Mouse (Mus musculus): ENCODE measurements around the gene Ankrd55. TPM values are rescaled to one million over a fixed set of nuclear protein-coding genes. Genes with fewer than 3 reads are reported as not detected.

The Ankrd55 gene
- 0.36 and 0.53 TPM in 2 replicates for polyA plus RNA-seq (2012; rRNA removed; ENCODE audit: low replicate concordance)

GRCm38 (mm10) chr13:112288225-112289178 is at the start of gene Ankrd55:
TSS of gene Ankrd55 (plus strand) at chr13:112288451.

Other genes starting within 250 kb of the Ankrd55 start
- 37.0 and 52.8 TPM in 2 replicates for gene Il6st, start 175.6 kb downstream of the Ankrd55 start, polyA plus RNA-seq (2012; rRNA removed; ENCODE audit: low replicate concordance)